Mouse (Mus musculus) hindbrain, embryonic 12.5 days (tissue): Measurements from ENCODE around the gene 4930564D02Rik. TPM values are rescaled to one million over a fixed set of nuclear protein-coding genes. Genes with fewer than 3 reads are reported as not detected.

Experiments used
- polyA plus RNA-seq: library from polyadenylated mRNA; unstranded; fragments of >200 nt; fragmentation: Nextera tagmentation; extraction: Ambion mirVana; gene quantifications from 2 replicates; pipeline ENCODE4 v1.2.1, GENCODE M21; 2016

Gene 4930564D02Rik
- polyA plus RNA-seq, 1 experiment from 2014 or later = not detected

Other genes starting within 250 kb of the 4930564D02Rik start
- gene Mov10, start 248.3 kb upstream of the 4930564D02Rik start, polyA plus RNA-seq = 27.1 and 38.0 TPM in 2 replicates
- gene St7l, start 202.8 kb upstream of the 4930564D02Rik start, polyA plus RNA-seq = 38.3 and 42.5 TPM in 2 replicates
- 201 and 208 TPM in 2 replicates for gene Capza1, start 202.3 kb upstream of the 4930564D02Rik start, polyA plus RNA-seq
- 1.1 and 1.9 TPM in 2 replicates for gene Wnt2b, start 104.9 kb upstream of the 4930564D02Rik start, polyA plus RNA-seq
- gene Cttnbp2nl, start 13.7 kb upstream of the 4930564D02Rik start, polyA plus RNA-seq = 60.3 and 66.8 TPM in 2 replicates